Mouse (Mus musculus): ENCODE measurements around the gene 1810046K07Rik. TPM values are rescaled to one million over a fixed set of nuclear protein-coding genes. Genes with fewer than 3 reads are reported as not detected.

The 1810046K07Rik gene
- total RNA-seq, 2 experiments from 2014 or later: not detected

DNA sequence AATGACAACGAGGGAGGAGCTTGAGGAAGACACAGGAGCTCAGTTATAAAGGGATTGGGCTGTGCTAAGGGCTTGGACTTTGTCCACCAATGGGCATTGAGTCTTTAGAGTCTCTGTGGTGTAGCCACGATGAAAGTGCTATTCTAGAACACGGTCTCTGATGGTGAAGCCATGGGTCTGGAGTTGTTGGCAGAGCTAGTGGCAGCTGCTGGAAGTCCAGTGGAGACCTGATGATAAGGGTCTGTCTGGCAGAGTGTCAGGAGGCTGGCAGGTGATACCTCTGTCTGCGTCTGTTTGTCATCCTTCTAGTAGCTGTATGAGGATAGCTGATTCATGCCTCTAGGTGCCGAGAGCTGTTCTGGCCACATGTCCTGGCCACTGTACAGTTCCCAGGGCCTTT, 24.7 kb downstream of the 1810046K07Rik start:
- DNase-seq: no peak

GRCm38 (mm10) chr9:51293541-51293940, 35.2 kb downstream of the 1810046K07Rik start:
- no peak for DNase-seq

GRCm38 (mm10) chr9:51292674-51293073, 36.0 kb downstream of the 1810046K07Rik start:
- peak; percentile 48 for DNase-seq

DNA sequence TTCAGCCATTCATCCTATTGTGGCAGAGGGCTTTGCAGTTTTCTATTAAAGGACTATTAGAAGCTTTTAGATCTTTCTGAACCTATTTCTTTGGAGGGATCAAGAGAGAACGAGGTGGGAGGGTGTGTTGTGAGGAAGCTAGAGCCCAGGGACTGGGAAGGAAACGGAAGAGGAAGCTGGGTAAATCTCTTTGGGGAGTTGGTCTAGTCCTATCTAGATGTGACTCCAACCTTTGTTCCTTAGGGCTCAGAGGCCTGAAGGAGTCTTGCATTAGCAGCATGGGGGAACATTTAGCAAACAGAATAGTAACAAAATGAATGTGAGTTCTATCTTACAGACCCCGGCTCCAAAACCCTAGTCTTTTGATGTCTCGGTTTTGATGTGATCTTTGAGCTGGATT, 37.7 kb downstream of the 1810046K07Rik start:
- DNase-seq: no peak

DNA sequence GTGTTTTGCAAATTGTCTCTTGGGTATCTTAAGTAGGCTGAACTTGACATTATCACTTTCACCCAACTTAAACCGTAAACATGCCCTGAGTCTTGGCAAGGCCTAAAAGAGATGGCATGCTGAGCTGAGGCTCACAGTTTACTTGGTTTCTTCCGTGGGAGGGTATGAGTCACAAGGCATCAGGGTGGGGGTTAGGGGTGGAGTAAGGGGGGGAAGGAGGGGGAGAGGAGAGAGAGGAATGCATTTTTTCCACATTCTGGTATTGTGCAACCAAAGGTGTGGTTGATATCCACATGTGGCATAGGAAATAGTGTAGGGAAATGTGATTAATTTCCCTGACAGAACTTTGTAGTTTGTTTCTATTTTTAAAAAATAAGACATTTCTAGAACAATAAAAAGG, 42.6 kb downstream of the 1810046K07Rik start:
- DNase-seq: no peak

- peak; percentile 81 for DNase-seq
These were observed 50.0 kb downstream of the 1810046K07Rik start, which contains the start of gene Colca2 for GRCm38 (mm10) chr9:51278500-51279381. Gene Colca2 (minus strand): TSS chr9:51278569.

DNA sequence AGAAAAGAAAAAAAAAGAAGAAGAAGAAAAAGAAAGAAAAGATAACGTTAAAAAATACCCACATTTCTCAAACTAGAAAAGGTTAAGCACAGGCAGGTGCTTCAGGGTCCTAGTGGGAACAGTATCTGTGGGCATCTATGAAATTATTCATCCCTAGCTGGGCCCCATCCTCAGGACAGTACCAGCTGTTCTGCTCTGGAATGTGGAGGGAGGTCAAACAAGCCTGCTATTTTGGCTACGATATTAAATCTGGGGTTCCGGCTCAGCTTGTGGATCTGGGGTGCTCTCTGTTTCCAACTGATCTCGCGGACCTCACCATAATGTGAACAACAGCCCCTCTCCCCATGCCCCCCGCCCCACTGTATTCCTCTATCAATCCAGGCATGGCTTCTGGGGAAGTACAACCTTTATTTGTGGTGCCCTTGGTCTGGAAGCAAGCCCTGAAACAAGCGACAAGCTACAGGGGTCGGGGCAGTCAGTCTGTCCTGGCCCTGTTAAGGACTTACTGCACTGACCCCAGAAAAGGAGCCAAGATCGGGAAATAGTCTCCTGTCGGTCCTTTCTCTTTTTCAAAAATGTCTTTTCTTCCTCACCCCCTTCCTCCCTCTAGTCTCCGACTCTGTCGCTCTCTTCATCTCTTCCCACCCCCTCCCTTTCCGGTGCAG, 50.8 kb downstream of the 1810046K07Rik start:
- no peak for DNase-seq

GRCm38 (mm10) chr9:51274678-51275077, 54.0 kb downstream of the 1810046K07Rik start:
- no peak for DNase-seq

DNA sequence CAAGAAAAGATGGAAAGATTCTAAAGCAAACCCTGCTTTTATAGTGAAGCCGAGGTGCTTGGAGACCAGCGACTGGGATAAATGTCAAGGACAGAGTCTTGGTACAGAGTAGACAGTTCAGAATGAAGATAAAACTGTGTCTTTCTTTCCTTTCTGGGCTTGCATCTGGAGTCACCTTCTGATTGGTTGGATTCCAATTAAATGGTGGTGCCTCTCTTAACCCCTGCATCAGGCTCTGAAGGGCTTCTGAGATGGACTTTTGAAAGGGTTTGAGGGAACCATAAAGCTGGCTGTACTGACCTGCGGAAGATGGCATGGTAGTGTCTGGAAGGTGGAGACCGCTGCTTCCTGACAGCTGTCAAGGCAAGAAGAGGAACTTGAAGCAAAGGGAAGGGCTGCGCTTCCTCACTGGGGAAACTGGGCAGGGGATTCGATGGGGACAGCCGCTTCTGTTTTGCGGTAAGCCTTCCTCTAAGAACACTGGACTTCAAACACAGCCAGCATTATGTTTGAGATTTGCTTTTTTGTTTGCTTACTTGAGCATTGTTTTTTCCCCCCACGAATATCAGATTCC, 55.0 kb downstream of the 1810046K07Rik start:
- DNase-seq: no peak

DNA sequence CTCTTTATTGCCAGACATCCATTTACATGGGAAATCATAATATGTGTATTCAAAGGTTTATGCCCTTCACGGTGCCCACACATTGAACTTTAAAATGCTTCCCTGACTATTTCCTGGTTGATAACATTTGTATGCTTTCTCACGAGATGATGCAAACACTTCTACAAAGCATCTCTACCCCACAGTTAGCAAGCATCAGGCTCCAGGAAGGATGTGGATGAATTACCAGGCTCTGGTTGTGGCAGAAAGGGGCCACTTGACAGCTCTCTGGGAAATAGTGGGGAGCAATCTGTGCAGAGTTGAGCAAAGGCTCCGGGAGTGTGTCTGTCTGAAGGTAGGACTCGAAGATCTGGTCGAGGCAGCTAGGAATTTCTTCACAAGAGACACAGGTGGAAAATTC, 56.6 kb downstream of the 1810046K07Rik start:
- DNase-seq: no peak

- DNase-seq: no peak
These were observed 57.6 kb downstream of the 1810046K07Rik start for GRCm38 (mm10) chr9:51271073-51271472.

DNA sequence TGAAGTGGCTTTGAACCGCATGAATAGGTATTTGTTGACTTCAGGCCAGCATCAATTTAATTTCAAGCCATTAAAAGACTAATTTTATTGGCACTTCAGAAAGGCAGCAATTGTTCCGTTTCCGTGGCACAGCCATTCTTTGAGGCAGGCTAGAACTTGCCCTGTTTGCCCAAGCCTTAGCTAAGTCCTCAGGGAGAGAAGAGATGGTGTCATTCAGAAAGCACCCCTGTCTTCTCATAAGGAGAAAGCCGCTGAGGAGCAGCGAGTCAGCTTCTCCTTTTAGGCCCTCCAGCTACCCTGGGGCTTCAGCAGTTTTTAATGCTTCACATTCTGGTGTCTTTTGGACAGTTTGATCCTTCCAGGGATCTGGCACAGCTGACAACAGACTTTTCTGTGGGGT, 59.9 kb downstream of the 1810046K07Rik start:
- DNase-seq: no peak

- no peak for DNase-seq
These were observed 70.3 kb downstream of the 1810046K07Rik start for GRCm38 (mm10) chr9:51258426-51258825.

DNA sequence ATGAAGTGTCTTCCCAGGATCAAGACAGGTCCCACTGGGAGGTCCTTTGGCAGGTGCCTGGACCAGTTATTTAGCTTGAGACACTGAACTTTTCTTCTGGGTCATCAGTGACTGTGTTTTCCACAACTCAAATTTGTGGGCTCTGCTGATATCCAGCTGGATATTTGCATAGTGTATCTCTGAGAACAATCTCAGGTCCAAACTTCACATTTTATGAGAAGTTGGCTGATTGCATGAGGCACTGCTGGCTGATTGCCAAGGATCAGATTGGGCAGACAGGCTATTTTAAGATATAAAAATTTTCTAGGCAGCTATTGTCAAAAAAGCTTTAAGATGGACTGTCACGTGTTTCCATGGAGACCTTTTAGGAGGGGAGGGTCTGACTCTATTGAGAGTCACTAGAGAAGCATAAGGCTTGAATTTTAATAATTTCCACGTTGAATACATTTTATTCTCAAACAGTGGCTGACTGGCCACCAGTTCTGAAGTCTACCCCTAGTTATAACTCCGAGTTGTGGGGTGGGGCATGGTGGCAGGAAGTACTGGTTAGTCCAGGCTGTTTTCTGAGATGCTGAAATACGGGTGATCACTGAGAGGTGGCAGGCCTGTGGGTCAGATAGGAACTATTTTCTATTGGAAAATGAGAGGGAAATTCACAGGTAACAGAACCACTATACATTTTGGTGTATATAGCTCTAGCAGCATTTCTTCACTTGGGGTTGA, 71.8 kb downstream of the 1810046K07Rik start:
- DNase-seq: no peak

Other genes with a start within 250 kb of the 1810046K07Rik start
- gene 4833427G06Rik, start 226.8 kb downstream of the 1810046K07Rik start, total RNA-seq (2021): not detected
- gene Gm32742, start 163.4 kb downstream of the 1810046K07Rik start, total RNA-seq (2021): not detected
- gene Pou2af1, start 115.2 kb downstream of the 1810046K07Rik start, total RNA-seq (2021): under 1 TPM in 1 of 2 experiments, not detected in 1; 0.13 TPM
- 1 to 10 TPM in 1 of 2 experiments, not detected in 1; 1.1 TPM for gene Colca2, start 50.3 kb downstream of the 1810046K07Rik start, total RNA-seq (2021)